Mouse (Mus musculus): Measurements from ENCODE around the gene Dmpk. TPM values are rescaled to one million over a fixed set of nuclear protein-coding genes. Genes with fewer than 3 reads are reported as not detected.
A peak's percentile ranks its signal among the peaks of the same experiment; 100 is the strongest.

Dmpk gene
- polyA plus RNA-seq, 1 experiment from 2014 or later: 13.9 TPM

GRCm38 (mm10) chr7:19077761-19078160 lies 5.9 kb upstream of the Dmpk start:
- Histone ChIP-seq H3K4me1 (peaks cover 23% of the 10 kb centered on the region), H3K4me2 (peak overlapping the region; percentile 65), H3K9me3 (no peaks in the 10 kb centered on the region), H3K27me3 (replicated peaks) (no peaks in the 10 kb centered on the region), H3K36me3 (replicated peaks) (peaks cover 37% of the 10 kb centered on the region), H3K9ac (0 out of 2 replicates have a peak overlapping the region, but pooled peaks have one; percentile 97), H3K27ac (no peak overlapping the region), H3K4me3 (peak overlapping the region; percentile 93)
- WGBS: 69% methylated on average over 14 of the region's 14 CpGs
- no peak for ATAC-seq (replicated peaks)

- no peak for ATAC-seq (replicated peaks)
- H3K9me3 ChIP-seq: no peaks in the 10 kb centered on the region
- 89% methylated on average over 3 of the region's 3 CpGs for WGBS
- no peak overlapping the region for H3K4me3 ChIP-seq
- H3K27ac ChIP-seq: no peak overlapping the region
- peaks cover 41% of the 10 kb centered on the region for H3K36me3 ChIP-seq (replicated peaks)
- H3K4me2 ChIP-seq: no peak overlapping the region
- H3K9ac ChIP-seq: no peak overlapping the region
- H3K4me1 ChIP-seq: peaks cover 32% of the 10 kb centered on the region
- H3K27me3 ChIP-seq (replicated peaks): no peaks in the 10 kb centered on the region
These were observed 4.9 kb upstream of the Dmpk start for GRCm38 (mm10) chr7:19078732-19079131.

GRCm38 (mm10) chr7:19080451-19080950 lies 3.1 kb upstream of the Dmpk start:
- Histone ChIP-seq H3K9ac (no peak overlapping the region), H3K27ac (no peak overlapping the region), H3K9me3 (no peaks in the 10 kb centered on the region), H3K4me3 (no peak overlapping the region), H3K27me3 (replicated peaks) (peaks cover 3% of the 10 kb centered on the region; the same call in 1 of the 2 replicates), H3K4me2 (no peak overlapping the region), H3K36me3 (replicated peaks) (peaks cover 41% of the 10 kb centered on the region), H3K4me1 (peaks cover 32% of the 10 kb centered on the region)
- no peak for ATAC-seq (replicated peaks)
- 91% methylated on average over 19 of the region's 19 CpGs for WGBS

- Histone ChIP-seq H3K4me1 (peaks cover 30% of the 10 kb centered on the region), H3K36me3 (replicated peaks) (peaks cover 41% of the 10 kb centered on the region), H3K27me3 (replicated peaks) (peaks cover 3% of the 10 kb centered on the region; the same call in 1 of the 2 replicates), H3K4me2 (no peak overlapping the region), H3K4me3 (no peak overlapping the region), H3K9ac (no peak overlapping the region), H3K27ac (no peak overlapping the region), H3K9me3 (no peaks in the 10 kb centered on the region)
- WGBS: 87% methylated on average over 4 of the region's 4 CpGs
- ATAC-seq (replicated peaks): no peak
These were observed 1.5 kb upstream of the Dmpk start for GRCm38 (mm10) chr7:19082171-19082570.

- no peak for ATAC-seq (replicated peaks)
- WGBS: 70% methylated on average over 6 of the region's 6 CpGs
- peaks cover 43% of the 10 kb centered on the region for H3K36me3 ChIP-seq (replicated peaks)
These were observed 553 bp upstream of the Dmpk start for GRCm38 (mm10) chr7:19083096-19083495.

GRCm38 (mm10) chr7:19084277-19084771 lies 675 bp downstream of the Dmpk start:
- no peak for ATAC-seq (replicated peaks)
- peaks cover 3% of the 10 kb centered on the region; the same call in 1 of the 2 replicates for H3K27me3 ChIP-seq (replicated peaks)
- no peak overlapping the region for H3K9ac ChIP-seq
- H3K4me1 ChIP-seq: peaks cover 19% of the 10 kb centered on the region; the same call in 1 of the 2 replicates
- H3K4me2 ChIP-seq: no peak overlapping the region
- no peak overlapping the region for H3K4me3 ChIP-seq
- 82% methylated on average over 6 of the region's 6 CpGs for WGBS
- H3K27ac ChIP-seq: no peak overlapping the region
- no peaks in the 10 kb centered on the region for H3K9me3 ChIP-seq
- H3K36me3 ChIP-seq (replicated peaks): peaks cover 33% of the 10 kb centered on the region

More at GRCm38 (mm10) chr7:19083096-19083495, 553 bp upstream of the Dmpk start:
- H3K4me1 ChIP-seq: peaks cover 21% of the 10 kb centered on the region; the same call in 1 of the 2 replicates
- H3K4me2 ChIP-seq: no peak overlapping the region
- H3K27me3 ChIP-seq (replicated peaks): peaks cover 3% of the 10 kb centered on the region; the same call in 1 of the 2 replicates
- no peaks in the 10 kb centered on the region for H3K9me3 ChIP-seq
- H3K4me3 ChIP-seq: no peak overlapping the region
- H3K9ac ChIP-seq: no peak overlapping the region
- no peak overlapping the region for H3K27ac ChIP-seq

- H3K9me3 ChIP-seq: no peaks in the 10 kb centered on the region
- no peak for ATAC-seq (replicated peaks)
- H3K4me3 ChIP-seq: no peak overlapping the region
- peaks cover 31% of the 10 kb centered on the region for H3K36me3 ChIP-seq (replicated peaks)
- H3K4me1 ChIP-seq: peaks cover 19% of the 10 kb centered on the region; the same call in 1 of the 2 replicates
- no peak overlapping the region for H3K4me2 ChIP-seq
- no peak overlapping the region for H3K9ac ChIP-seq
- peaks cover 3% of the 10 kb centered on the region; the same call in 1 of the 2 replicates for H3K27me3 ChIP-seq (replicated peaks)
- WGBS: 28% methylated on average over 9 of the region's 9 CpGs
- no peak overlapping the region for H3K27ac ChIP-seq
These were observed 1.3 kb downstream of the Dmpk start for GRCm38 (mm10) chr7:19084921-19085473.

GRCm38 (mm10) chr7:19085495-19085894 lies 1.8 kb downstream of the Dmpk start:
- peaks cover 28% of the 10 kb centered on the region for H3K36me3 ChIP-seq (replicated peaks)
- 14% methylated on average over 6 of the region's 6 CpGs for WGBS

GRCm38 (mm10) chr7:19086042-19086441 lies 2.4 kb downstream of the Dmpk start:
- H3K27me3 ChIP-seq (replicated peaks): peaks cover 8% of the 10 kb centered on the region; the same call in 1 of the 2 replicates
- H3K27ac ChIP-seq: no peak overlapping the region
- no peak overlapping the region for H3K9ac ChIP-seq
- H3K4me3 ChIP-seq: no peak overlapping the region
- no peaks in the 10 kb centered on the region for H3K9me3 ChIP-seq
- no peak for ATAC-seq (replicated peaks)
- H3K4me1 ChIP-seq: peaks cover 19% of the 10 kb centered on the region; the same call in 1 of the 2 replicates
- no peak overlapping the region for H3K4me2 ChIP-seq
- WGBS: 18% methylated on average over 14 of the region's 14 CpGs
- H3K36me3 ChIP-seq (replicated peaks): peaks cover 23% of the 10 kb centered on the region

More at GRCm38 (mm10) chr7:19085495-19085894, 1.8 kb downstream of the Dmpk start:
- H3K4me2 ChIP-seq: no peak overlapping the region
- no peaks in the 10 kb centered on the region for H3K9me3 ChIP-seq
- no peak overlapping the region for H3K4me3 ChIP-seq
- H3K4me1 ChIP-seq: peaks cover 19% of the 10 kb centered on the region; the same call in 1 of the 2 replicates
- H3K27me3 ChIP-seq (replicated peaks): peaks cover 3% of the 10 kb centered on the region; the same call in 1 of the 2 replicates
- ATAC-seq (replicated peaks): no peak
- H3K27ac ChIP-seq: no peak overlapping the region
- no peak overlapping the region for H3K9ac ChIP-seq

- H3K4me2 ChIP-seq: no peak overlapping the region
- H3K9ac ChIP-seq: no peak overlapping the region
- peaks cover 19% of the 10 kb centered on the region; the same call in 1 of the 2 replicates for H3K4me1 ChIP-seq
- H3K36me3 ChIP-seq (replicated peaks): peaks cover 20% of the 10 kb centered on the region
- no peaks in the 10 kb centered on the region for H3K9me3 ChIP-seq
- ATAC-seq (replicated peaks): no peak
- WGBS: 62% methylated on average over 18 of the region's 18 CpGs
- no peak overlapping the region for H3K27ac ChIP-seq
- H3K27me3 ChIP-seq (replicated peaks): peaks cover 15% of the 10 kb centered on the region; the same call in 1 of the 2 replicates
- H3K4me3 ChIP-seq: no peak overlapping the region
These were observed 3.1 kb downstream of the Dmpk start for GRCm38 (mm10) chr7:19086760-19087159.

- peaks cover 7% of the 10 kb centered on the region for H3K36me3 ChIP-seq (replicated peaks)
- H3K27ac ChIP-seq: no peak overlapping the region
- WGBS: 39% methylated on average over 10 of the region's 10 CpGs
- H3K4me3 ChIP-seq: no peak overlapping the region
- H3K27me3 ChIP-seq (replicated peaks): peaks cover 20% of the 10 kb centered on the region; the same call in 1 of the 2 replicates
- ATAC-seq (replicated peaks): no peak
- no peak overlapping the region for H3K4me2 ChIP-seq
- no peaks in the 10 kb centered on the region for H3K9me3 ChIP-seq
- H3K4me1 ChIP-seq: peaks cover 29% of the 10 kb centered on the region
- H3K9ac ChIP-seq: no peak overlapping the region
These were observed 5.2 kb downstream of the Dmpk start for GRCm38 (mm10) chr7:19088813-19089212.

GRCm38 (mm10) chr7:19091913-19092312 lies 8.3 kb downstream of the Dmpk start:
- Histone ChIP-seq H3K27ac (no peak overlapping the region), H3K27me3 (replicated peaks) (peaks cover 27% of the 10 kb centered on the region), H3K4me3 (no peak overlapping the region), H3K9me3 (no peaks in the 10 kb centered on the region), H3K9ac (no peak overlapping the region), H3K36me3 (replicated peaks) (peaks cover 7% of the 10 kb centered on the region), H3K4me2 (no peak overlapping the region), H3K4me1 (peaks cover 46% of the 10 kb centered on the region)
- no peak for ATAC-seq (replicated peaks)
- 33% methylated on average over 16 of the region's 17 CpGs for WGBS
